Comparison of ENCODE assay signal across 12 mouse cellular contexts in the genomic region with DNA sequence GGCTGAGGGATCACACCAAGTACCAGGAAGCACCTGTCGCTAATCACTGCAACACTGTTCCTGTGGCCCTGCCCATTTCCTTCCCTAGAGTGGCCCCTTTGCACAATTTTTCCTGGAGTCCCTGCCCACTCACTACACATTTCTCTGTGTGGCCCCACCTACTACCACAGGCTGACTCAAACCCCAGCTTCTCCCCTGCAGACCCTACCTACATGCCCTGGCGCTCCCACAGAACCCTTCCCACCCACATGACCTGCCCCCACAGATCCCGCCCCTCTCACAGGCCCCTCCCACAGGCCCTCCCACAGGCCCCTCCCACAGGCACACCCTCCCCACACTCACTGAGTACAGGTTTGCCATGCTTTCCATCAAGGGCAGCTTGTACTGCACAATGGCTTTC. TPM values are rescaled to one million over a fixed set of nuclear protein-coding genes. Genes with fewer than 3 reads are reported as not detected.
A peak's percentile ranks its signal among the peaks of the same experiment; 100 is the strongest.
DNase-seq lines count a peak whose midpoint lies in the region; ATAC-seq and TF ChIP-seq lines count a peak whose summit lies in the region.
"Had no signal": no experiment of that assay in that cellular context is flagged by ENCODE, and none has a peak within 500 bp of the region (broad histone marks: within the 10 kb centered on the region; RNA-seq: fewer than 3 reads in every experiment).

No protein-coding gene starts in this region.

- H3K4me3 ChIP-seq in heart, embryonic 12.5 days = no peak overlapping the region
- H3K4me3 ChIP-seq in lung, postnatal 0 days (ENCODE audit: low read depth, low read length) = no peak overlapping the region
- no peak overlapping the region for H3K4me3 ChIP-seq in midbrain, embryonic 11.5 days (ENCODE audit: low read depth, low read length)
- H3K4me3 ChIP-seq in hindbrain, embryonic 13.5 days = no peak overlapping the region
- H3K4me3 ChIP-seq: heart, embryonic 15.5 days had no signal

- no peak overlapping the region for H3K9ac ChIP-seq in heart, embryonic 12.5 days
- no peak overlapping the region for H3K9ac ChIP-seq in lung, postnatal 0 days (replicated peaks; ENCODE audit: low read depth)
- H3K9ac ChIP-seq in midbrain, embryonic 11.5 days (ENCODE audit: low read length) = no peak overlapping the region
- no peak overlapping the region for H3K9ac ChIP-seq in hindbrain, embryonic 13.5 days
- H3K9ac ChIP-seq: forebrain, postnatal 0 days; heart, embryonic 15.5 days had no signal

- peak; percentile 24; the same call in 1 of the 2 replicates for ATAC-seq in heart, embryonic 12.5 days (ENCODE audit: insufficient number of reproducible peaks, low FRiP score)
- peak; percentile 85 for ATAC-seq in common myeloid progenitor, adult 5-6 weeks (replicated peaks; ENCODE audit: low read depth, poor library complexity, severe bottlenecking)
- peak; percentile 54 for ATAC-seq in lung, postnatal 0 days
- ATAC-seq in midbrain, embryonic 11.5 days (ENCODE audit: low FRiP score) = no peak
- no peak for ATAC-seq in hindbrain, embryonic 13.5 days (ENCODE audit: low FRiP score)
- ATAC-seq: forebrain, postnatal 0 days had no signal

- no peak for TF ChIP-seq EP300 in lung, postnatal 0 days (IDR thresholded peaks at IDR 0.05)

- H3K4me2 ChIP-seq in heart, embryonic 12.5 days = no peak overlapping the region
- H3K4me2 ChIP-seq in lung, postnatal 0 days (replicated peaks; ENCODE audit: low read depth, low read length) = no peak overlapping the region
- H3K4me2 ChIP-seq in midbrain, embryonic 11.5 days = no peak overlapping the region
- H3K4me2 ChIP-seq in hindbrain, embryonic 13.5 days = no peak overlapping the region
- H3K4me2 ChIP-seq: heart, embryonic 15.5 days had no signal

- H3K36me3 ChIP-seq in heart, embryonic 12.5 days = no peaks in the 10 kb centered on the region
- H3K36me3 ChIP-seq in lung, postnatal 0 days (ENCODE audit: insufficient read depth, low read length) = no peaks in the 10 kb centered on the region
- H3K36me3 ChIP-seq in midbrain, embryonic 11.5 days (ENCODE audit: control insufficient read depth, insufficient read depth, low read length) = no peaks in the 10 kb centered on the region
- no peaks in the 10 kb centered on the region for H3K36me3 ChIP-seq in hindbrain, embryonic 13.5 days
- H3K36me3 ChIP-seq: heart, embryonic 15.5 days had no signal

- H3K9me3 ChIP-seq in heart, embryonic 12.5 days (replicated peaks) = 0 out of 2 replicates have a peak, but pooled peaks cover under 1% of the 10 kb centered on the region
- H3K9me3 ChIP-seq in lung, postnatal 0 days (ENCODE audit: low read length) = no peaks in the 10 kb centered on the region
- H3K9me3 ChIP-seq in midbrain, embryonic 11.5 days (ENCODE audit: control insufficient read depth, low read length) = no peaks in the 10 kb centered on the region
- no peaks in the 10 kb centered on the region for H3K9me3 ChIP-seq in hindbrain, embryonic 13.5 days
- H3K9me3 ChIP-seq: heart, embryonic 15.5 days had no signal

- intact Hi-C loops in heart, postnatal 36 days (cut with DNase I) = no loop called here

- H3K4me1 ChIP-seq in heart, embryonic 12.5 days (replicated peaks) = peaks cover 10% of the 10 kb centered on the region
- no peaks in the 10 kb centered on the region for H3K4me1 ChIP-seq in lung, postnatal 0 days (ENCODE audit: insufficient read depth, low read depth, low read length)
- no peaks in the 10 kb centered on the region for H3K4me1 ChIP-seq in midbrain, embryonic 11.5 days (ENCODE audit: control insufficient read depth, insufficient read depth, low read length)
- H3K4me1 ChIP-seq in hindbrain, embryonic 13.5 days (replicated peaks) = no peaks in the 10 kb centered on the region

- H3K27ac ChIP-seq in heart, embryonic 12.5 days (ENCODE audit: poor library complexity, severe bottlenecking) = no peak overlapping the region
- H3K27ac ChIP-seq in lung, postnatal 0 days (ENCODE audit: low read length) = no peak overlapping the region
- no peak overlapping the region for H3K27ac ChIP-seq in midbrain, embryonic 11.5 days (ENCODE audit: low read depth, low read length)
- no peak overlapping the region for H3K27ac ChIP-seq in hindbrain, embryonic 13.5 days
- H3K27ac ChIP-seq: heart, embryonic 15.5 days; macrophage had no signal

- H3K27me3 ChIP-seq in heart, embryonic 12.5 days (replicated peaks) = no peaks in the 10 kb centered on the region
- H3K27me3 ChIP-seq in lung, postnatal 0 days (replicated peaks; ENCODE audit: insufficient read depth, low read length) = no peaks in the 10 kb centered on the region
- no peaks in the 10 kb centered on the region for H3K27me3 ChIP-seq in midbrain, embryonic 11.5 days (ENCODE audit: control insufficient read depth, insufficient read depth, low read length)
- no peaks in the 10 kb centered on the region for H3K27me3 ChIP-seq in hindbrain, embryonic 13.5 days
- H3K27me3 ChIP-seq: heart, embryonic 15.5 days had no signal

- TF ChIP-seq CTCF in lung, postnatal 0 days (IDR thresholded peaks at IDR 0.05) = no peak

- 56% methylated on average over 3 of the region's 3 CpGs for WGBS in heart, embryonic 12.5 days
- WGBS in lung, postnatal 0 days = 35% methylated on average over 3 of the region's 3 CpGs
- WGBS in midbrain, embryonic 11.5 days = 62% methylated on average over 3 of the region's 3 CpGs
- 60% methylated on average over 3 of the region's 3 CpGs for WGBS in hindbrain, embryonic 13.5 days

- DNase-seq in heart, postnatal 36 days = no peak
- peak; percentile 30 for DNase-seq in CD4-positive helper T cell, adult 2 months (ENCODE audit: low read depth, low spot score)
- peak; percentile 29 for DNase-seq in lung, postnatal 0 days (ENCODE audit: low spot score)
- DNase-seq in testis, postnatal 10 days (ENCODE audit: low spot score) = no peak
- no peak for DNase-seq in midbrain, embryonic 11.5 days (ENCODE audit: low spot score, missing footprints)
- DNase-seq: forebrain, postnatal 0 days had no signal

RNA-seq across cellular contexts. Expression of a gene that starts 13.1 kb away (rescaled TPM):
- polyA plus RNA-seq in heart, embryonic 12.5 days (2016; fragmentation: Nextera tagmentation; extraction: Ambion mirVana) = not detected in 2 replicates
- total RNA-seq in heart, postnatal 36 days (2021) = not detected
- total RNA-seq in common myeloid progenitor, adult 5-6 weeks (2017) = not detected in 2 replicates
- not detected in 2 replicates for polyA plus RNA-seq in lung, postnatal 0 days (2015; fragmentation: Nextera tagmentation; extraction: Ambion mirVana)
- not detected in 2 replicates for polyA plus RNA-seq in midbrain, embryonic 11.5 days (2014; fragmentation: Nextera tagmentation; extraction: Ambion mirVana)
- 0.06 TPM in 2 replicates for polyA plus RNA-seq in hindbrain, embryonic 13.5 days (2015; fragmentation: Nextera tagmentation; extraction: Ambion mirVana)
- total RNA-seq: forebrain, postnatal 0 days had no signal
- polyA plus RNA-seq: forebrain, postnatal 0 days; heart, embryonic 15.5 days; large intestine, adult 2 months; macrophage had no signal

RNA-seq across cellular contexts. Expression of a gene that starts 14.1 kb away (rescaled TPM):
- polyA plus RNA-seq in heart, embryonic 12.5 days (2016; fragmentation: Nextera tagmentation; extraction: Ambion mirVana) = 0.33 and 0.36 TPM in 2 replicates
- total RNA-seq in heart, postnatal 36 days (2021) = not detected
- 0.05 TPM in 1 of 2 replicates, not detected in the other for total RNA-seq in common myeloid progenitor, adult 5-6 weeks (2017)
- 0.15 and 0.23 TPM in 2 replicates for polyA plus RNA-seq in lung, postnatal 0 days (2015; fragmentation: Nextera tagmentation; extraction: Ambion mirVana)
- polyA plus RNA-seq in midbrain, embryonic 11.5 days (2014; fragmentation: Nextera tagmentation; extraction: Ambion mirVana) = 0.11 and 0.25 TPM in 2 replicates
- 0.27 and 0.41 TPM in 2 replicates for polyA plus RNA-seq in hindbrain, embryonic 13.5 days (2015; fragmentation: Nextera tagmentation; extraction: Ambion mirVana)
- polyA plus RNA-seq: macrophage had no signal

RNA-seq across cellular contexts. Expression of a gene that starts 30.4 kb away (rescaled TPM):
- 3.8 and 4.4 TPM in 2 replicates for polyA plus RNA-seq in heart, embryonic 12.5 days (2016; fragmentation: Nextera tagmentation; extraction: Ambion mirVana)
- 1 to 10 TPM; 2.9 to 5.5 TPM for total RNA-seq in heart, postnatal 36 days (2021)
- total RNA-seq in common myeloid progenitor, adult 5-6 weeks (2017) = 7.6 and 7.7 TPM in 2 replicates
- polyA plus RNA-seq in lung, postnatal 0 days (2015; fragmentation: Nextera tagmentation; extraction: Ambion mirVana) = 5.9 and 6.6 TPM in 2 replicates
- 4.6 and 4.8 TPM in 2 replicates for polyA plus RNA-seq in midbrain, embryonic 11.5 days (2014; fragmentation: Nextera tagmentation; extraction: Ambion mirVana)
- polyA plus RNA-seq in hindbrain, embryonic 13.5 days (2015; fragmentation: Nextera tagmentation; extraction: Ambion mirVana) = 5.6 and 8.0 TPM in 2 replicates

Comparison
In these comparisons a context has a peak if more than half of its experiments do, and no peak if none do; other contexts are left out.
1. ATAC-seq: peak in heart, embryonic 12.5 days (single experiment), common myeloid progenitor, adult 5-6 weeks (single experiment) and lung, postnatal 0 days (single experiment); none in midbrain, embryonic 11.5 days (single experiment) and hindbrain, embryonic 13.5 days (single experiment).
2. DNase-seq: peak in CD4-positive helper T cell, adult 2 months (single experiment) and lung, postnatal 0 days (single experiment); none in heart, postnatal 36 days (0 of 2), testis, postnatal 10 days (single experiment) and midbrain, embryonic 11.5 days (single experiment).